Mouse (Mus musculus) adrenal gland, postnatal 10 days (tissue): Measurements from ENCODE around the gene Aco2. TPM values are rescaled to one million over a fixed set of nuclear protein-coding genes. Genes with fewer than 3 reads are reported as not detected.
A peak's percentile ranks its signal among the peaks of the same experiment; 100 is the strongest.

Experiments used
- DNase-seq: peaks from one replicate; pipeline ENCODE4 v3.0.0; 2021; ENCODE audit warnings: mixed read lengths
- total RNA-seq, 2 experiments: library from RNA; stranded (reverse); gene quantifications; 2 replicates each; pipeline ENCODE4 v1.2.3; 2021

Gene Aco2
- total RNA-seq, 2 experiments from 2014 or later = 2,299 to 2,557 TPM

GRCm38 (mm10) chr15:81845724-81846123, 26.4 kb upstream of the Aco2 start:
- DNase-seq = peak; percentile 91

- no peak for DNase-seq
Measured at GRCm38 (mm10) chr15:81846755-81847154, 25.4 kb upstream of the Aco2 start.

DNA sequence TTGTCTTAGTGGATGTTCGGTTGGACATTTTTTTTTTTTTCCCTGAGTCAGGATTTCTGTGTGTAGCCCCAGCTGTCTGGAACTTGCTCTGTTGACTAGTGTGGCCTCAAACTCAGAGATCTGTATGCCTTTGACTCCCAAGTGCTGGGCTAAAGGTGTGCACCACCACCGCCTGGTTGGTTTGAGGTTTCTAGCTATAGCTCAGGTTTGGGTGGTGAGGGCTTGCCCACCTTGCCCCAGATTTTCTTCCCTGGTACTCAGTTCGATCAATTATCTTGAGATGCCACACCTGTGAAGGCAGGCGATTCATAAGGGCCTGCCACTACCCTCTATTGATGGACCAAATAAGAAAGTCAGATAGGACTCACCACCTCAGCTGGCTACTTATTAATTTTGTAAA, 24.9 kb upstream of the Aco2 start:
- DNase-seq = no peak

GRCm38 (mm10) chr15:81847861-81848260, 24.2 kb upstream of the Aco2 start:
- no peak for DNase-seq

DNA sequence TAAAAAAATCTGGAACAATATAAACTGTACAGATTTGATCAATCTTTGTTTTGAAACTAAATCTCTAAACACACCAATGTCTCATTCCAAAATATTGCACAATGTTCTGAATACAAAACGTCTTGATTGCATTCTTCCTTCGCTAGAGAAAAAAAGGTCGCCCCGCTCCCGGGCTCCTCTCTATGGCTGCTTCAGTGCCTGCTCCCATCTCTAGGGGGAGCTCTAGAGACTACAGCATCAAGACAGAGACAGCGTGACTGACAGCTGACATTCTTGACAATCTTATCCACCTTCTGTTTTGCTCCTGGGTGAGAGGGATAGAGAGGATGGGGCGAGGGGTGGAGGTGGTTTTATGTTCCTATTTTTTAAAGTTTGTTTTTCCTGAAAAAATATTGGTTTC, 23.8 kb upstream of the Aco2 start:
- DNase-seq = peak; percentile 74

DNA sequence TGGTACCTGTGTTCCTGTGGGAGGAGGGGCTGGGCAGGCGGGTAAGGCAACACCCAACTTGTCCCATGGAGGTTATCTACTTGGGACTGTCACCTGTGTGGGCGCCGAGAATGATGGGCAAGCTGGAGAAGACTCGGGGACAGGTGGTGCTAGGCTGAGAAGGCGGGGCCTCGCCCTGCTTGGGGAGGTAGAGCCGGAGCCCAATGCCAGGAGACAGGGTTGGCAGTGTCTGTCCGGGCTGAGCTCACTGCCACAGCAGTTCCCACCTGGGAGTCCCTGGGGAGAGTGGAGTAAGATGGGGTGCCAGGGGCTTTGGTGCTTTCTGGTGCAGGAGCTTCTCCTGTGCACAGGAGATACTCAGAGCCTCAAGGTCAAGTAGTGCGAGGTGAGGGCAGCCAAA, 23.0 kb upstream of the Aco2 start:
- no peak for DNase-seq

- DNase-seq = no peak
Measured at GRCm38 (mm10) chr15:81850718-81851117, 21.4 kb upstream of the Aco2 start.

GRCm38 (mm10) chr15:81851375-81851774, 20.7 kb upstream of the Aco2 start:
- no peak for DNase-seq

DNA sequence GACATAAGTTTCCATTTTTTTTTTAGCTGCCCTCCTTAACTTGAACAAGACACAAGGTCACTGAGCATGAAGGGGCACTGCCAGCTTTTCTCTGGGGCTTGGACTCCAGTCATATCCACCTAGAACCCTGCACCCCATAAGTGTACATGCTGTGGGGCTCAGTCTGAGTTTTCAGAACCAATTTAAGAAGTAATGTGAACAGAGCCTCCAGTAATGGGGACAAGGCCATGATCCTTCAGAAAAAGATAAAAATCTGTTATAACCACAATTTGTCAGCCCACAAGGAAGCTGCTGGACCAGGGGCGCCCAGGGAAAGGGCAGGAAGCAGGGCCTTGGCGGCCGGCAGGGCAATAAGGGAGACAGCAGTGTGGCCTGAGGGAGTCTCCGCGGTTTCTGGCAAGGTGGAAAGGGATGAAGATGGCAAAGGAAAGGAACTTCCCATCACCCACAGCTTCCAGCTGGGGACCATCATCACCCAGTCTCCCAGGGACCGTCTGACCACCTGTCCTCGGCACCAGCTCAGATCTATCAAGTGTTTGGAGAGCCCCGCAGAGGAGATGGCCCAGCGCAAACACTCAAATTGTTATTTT, 19.6 kb upstream of the Aco2 start:
- DNase-seq = no peak

GRCm38 (mm10) chr15:81853081-81853480, 19.0 kb upstream of the Aco2 start:
- no peak for DNase-seq

- DNase-seq = peak; percentile 91
Measured at GRCm38 (mm10) chr15:81856030-81856790, 15.9 kb upstream of the Aco2 start.

DNA sequence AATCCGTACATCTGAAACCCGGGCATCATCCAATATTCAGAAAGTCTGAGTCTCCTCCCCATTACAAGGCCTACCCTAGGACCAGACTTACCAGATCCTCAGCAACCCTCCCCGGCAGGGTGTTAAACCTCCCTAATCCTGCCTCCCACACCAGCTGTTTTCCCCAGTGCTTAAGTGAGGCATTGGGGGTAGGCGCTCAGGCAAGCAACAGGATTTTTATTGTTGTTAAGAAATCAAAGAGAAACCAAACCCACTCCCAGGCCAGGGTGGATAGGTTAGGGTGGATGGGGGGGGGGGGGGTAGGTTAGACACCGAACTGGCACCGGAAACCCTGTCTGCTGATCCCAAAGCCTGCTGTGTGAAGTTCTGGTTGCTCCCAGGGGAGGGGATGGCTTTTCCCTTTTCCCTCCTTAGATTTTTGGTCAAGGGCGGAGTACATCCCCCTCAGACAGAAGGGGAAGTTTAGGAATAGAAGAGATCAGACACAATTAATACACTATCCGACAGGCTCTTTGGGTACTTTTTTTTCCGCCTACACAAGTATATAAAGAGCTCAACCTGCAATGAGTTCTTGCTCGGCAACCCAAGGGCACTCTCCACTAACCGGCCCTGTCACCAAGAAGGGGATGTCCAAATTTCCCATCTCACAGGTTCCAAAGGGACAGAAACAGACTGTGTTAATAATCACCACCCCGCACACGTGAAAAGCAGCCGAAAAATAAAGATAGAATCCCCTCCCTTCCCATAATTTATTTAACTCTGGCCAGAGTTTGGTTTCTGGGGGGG, 15.0 kb upstream of the Aco2 start:
- no peak for DNase-seq

- DNase-seq = no peak
Measured at GRCm38 (mm10) chr15:81857724-81858116, 14.4 kb upstream of the Aco2 start.

DNA sequence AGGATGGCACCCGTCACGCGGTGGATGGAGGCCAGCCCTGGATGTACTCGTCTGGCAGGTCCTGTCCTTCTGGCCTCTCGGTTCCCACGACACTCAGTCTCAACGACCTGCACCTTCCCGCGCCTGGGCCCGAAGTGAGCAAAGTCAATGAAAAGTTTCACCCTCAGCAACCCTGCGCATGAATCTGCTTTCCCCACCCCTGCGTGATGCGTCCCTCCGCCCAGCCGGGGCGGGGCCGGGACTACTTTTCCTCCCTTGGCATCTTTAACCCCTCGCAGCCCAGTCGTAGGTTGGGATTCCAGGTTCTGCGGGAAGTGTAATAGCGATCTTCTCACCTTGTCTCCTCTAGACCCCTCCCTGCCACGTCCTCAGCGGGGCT, 14.0 kb upstream of the Aco2 start:
- peak; percentile 97 for DNase-seq

DNA sequence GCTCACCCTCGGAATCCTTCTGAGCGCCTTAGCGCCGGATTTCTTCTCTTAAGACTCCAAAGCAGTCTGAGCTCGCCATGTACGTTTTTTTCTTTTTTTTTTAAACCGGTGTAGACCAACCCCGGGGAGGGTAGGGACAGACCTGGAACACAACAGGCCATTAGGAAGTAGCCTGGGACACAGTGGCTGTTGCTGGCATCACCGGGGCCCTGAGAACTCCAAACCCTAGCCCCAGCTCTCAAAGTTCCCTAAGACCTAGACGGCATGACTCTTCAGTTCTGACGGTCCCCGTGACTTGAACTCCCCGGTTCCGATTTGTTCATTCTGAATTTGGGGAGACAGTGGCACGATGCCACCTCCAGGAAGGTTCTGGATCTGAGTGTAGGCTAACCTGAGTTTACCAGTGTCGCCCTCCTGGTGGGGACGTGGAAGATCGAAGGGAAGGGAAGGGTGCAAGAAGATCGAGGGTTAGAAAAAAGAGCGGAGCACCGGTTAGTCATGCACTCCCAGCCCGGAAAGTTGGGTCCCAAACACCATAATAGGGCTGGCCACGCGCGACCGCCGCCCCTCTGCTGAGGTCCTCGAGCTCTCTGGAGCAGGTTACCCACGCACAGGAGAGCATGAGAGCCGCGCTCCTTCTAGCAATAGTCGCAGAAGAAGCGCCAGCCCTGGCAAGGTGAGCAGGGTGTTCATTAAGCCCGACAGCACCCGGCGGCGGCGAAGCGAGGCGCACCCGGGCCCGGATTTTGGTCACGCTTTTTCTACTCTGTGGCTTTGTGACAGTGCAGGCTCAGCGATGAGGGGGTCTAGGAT, 13.4 kb upstream of the Aco2 start, which contains the start of gene Tob2:
TSS of gene Tob2 (minus strand) at position 280 of the 813 bp plus-strand sequence.
- peak; percentile 76 for DNase-seq

DNA sequence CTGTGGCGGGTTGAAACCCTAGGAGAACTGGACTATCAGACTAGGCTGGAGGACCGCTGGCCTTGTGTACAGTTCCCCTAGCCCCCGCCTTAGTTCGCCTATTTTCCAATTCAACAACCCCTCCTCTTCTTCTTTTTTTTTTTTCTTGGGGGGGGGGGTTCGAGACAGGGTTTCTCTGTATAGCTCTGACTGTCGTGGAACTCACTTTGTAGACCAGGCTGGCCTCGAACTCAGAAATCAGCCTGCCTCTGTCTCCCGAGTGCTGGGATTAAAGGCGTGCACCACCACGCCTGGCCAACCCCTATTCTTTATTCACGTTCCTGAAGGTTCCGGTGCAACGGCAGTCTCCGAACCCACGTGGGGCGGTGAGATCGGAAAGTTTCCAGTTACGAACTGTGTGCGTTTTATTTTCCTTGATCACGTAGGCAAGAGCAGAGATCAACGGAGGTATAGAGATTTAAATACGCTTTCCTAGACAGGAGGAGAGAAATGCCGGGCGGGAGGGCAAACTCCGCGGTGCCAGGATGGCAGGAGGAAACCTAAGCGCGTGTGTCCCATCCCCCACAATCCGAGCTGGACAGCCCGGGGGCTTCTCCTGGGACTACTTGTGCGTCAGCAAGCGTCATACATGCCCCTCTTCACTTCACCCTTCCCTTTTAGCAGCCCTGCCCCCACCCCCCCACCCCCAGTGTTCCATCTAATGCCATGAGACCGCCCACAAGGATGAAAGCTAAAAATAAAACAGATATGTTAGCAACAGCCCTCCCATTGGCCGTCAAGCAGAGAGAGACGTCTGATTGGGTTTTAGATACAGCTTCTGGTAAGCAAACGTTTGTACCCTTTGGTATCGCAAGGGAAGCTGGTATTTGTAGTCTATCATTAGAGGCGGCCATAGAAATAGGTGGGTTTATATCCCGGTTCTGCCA, 12.5 kb upstream of the Aco2 start:
- DNase-seq = peak; percentile 85

- DNase-seq = peak; percentile 65
Measured at GRCm38 (mm10) chr15:81860471-81861135, 11.5 kb upstream of the Aco2 start.

DNA sequence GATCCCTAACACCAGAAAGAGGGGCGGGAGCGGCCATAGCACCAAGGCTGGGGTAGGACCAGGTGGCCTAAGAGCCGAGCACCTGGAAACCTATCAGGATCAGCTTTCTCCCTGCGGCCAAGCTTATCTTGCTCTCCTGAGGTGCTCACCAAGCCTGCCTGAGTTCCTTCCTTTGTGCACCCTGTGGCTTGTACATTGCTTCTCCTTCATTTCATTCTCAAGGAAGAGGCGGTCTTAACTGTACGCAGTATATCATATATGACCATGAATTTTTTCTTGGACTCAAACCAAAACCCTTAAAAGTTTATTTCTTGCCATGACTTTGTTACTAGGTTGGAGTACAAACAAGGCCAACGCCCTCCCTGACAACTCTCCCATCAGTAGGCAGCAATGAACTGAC, 7.9 kb upstream of the Aco2 start:
- no peak for DNase-seq

GRCm38 (mm10) chr15:81869985-81870384, 2.1 kb upstream of the Aco2 start:
- no peak for DNase-seq

- DNase-seq = peak; percentile 90
Measured at GRCm38 (mm10) chr15:81871604-81872261, 376 bp upstream of the Aco2 start, which contains the start of gene Phf5a. Phf5a (minus strand) TSS chr15:81871911.
